Mouse (Mus musculus): ENCODE measurements around the gene Safb2. TPM values are rescaled to one million over a fixed set of nuclear protein-coding genes. Genes with fewer than 3 reads are reported as not detected.

Safb2 gene
- polyA plus RNA-seq, 1 experiment: 45.1 TPM

DNA sequence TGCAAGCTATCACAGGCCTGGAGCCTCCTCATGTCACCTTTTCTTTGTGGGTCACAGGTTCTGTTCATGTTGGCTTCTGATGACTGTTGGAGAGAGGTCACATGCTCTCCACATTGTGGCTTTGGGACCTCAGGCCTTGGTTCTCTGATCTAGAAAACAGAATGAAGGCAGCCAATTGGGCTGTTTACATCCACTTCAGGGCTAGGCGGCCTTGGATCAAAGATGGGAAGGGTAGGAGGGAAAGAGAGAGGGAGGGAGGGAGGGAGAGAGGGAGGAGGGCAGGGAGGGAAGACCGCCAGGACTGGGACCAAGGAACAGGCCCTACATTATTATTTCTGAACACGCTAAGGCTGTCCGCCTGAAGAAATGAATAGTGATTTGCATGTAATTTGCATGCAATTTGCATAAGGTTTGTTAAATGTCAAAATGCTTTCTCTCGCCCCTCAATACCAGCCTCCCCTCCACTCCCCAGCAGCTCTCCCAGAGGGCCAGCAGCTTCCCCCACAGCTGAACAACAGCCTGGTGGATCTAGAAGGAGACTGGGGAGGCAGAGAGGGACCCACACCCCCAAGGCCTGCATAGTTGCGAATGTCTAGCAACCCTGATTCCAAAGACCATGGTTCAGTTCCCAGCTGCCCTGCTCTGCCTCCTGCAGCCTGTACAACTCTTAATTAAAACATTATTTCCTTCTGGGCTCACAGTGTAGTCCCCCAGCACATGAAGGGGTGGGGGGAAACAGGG, 32.4 kb downstream of the Safb2 start:
- Histone ChIP-seq H3K79me2 (ENCODE audit: control insufficient read depth, insufficient read depth) (no peaks in the 10 kb centered on the region), H3K4me3 (ENCODE audit: insufficient read depth, poor library complexity, severe bottlenecking) (no peak overlapping the region), H3K79me3 (ENCODE audit: low read depth) (no peaks in the 10 kb centered on the region), H3K27me3 (ENCODE audit: control insufficient read depth, insufficient read depth, insufficient read length) (no peaks in the 10 kb centered on the region), H3K36me3 (ENCODE audit: control insufficient read depth, insufficient read depth) (no peaks in the 10 kb centered on the region), H3ac (ENCODE audit: control insufficient read depth, insufficient read length, low read depth) (no peak overlapping the region)
- no peak for TF ChIP-seq CTCF (IDR thresholded peaks at IDR 0.05; ENCODE audit: control insufficient read depth, insufficient read depth, insufficient read length)
- no peak for TF ChIP-seq MYOD1 (IDR thresholded peaks at IDR 0.05; ENCODE audit: control insufficient read depth, insufficient read length, low read depth)
- TF ChIP-seq CEBPB (IDR thresholded peaks at IDR 0.05; ENCODE audit: low read depth): no peak
- no peak for TF ChIP-seq MYOG (IDR thresholded peaks at IDR 0.05; ENCODE audit: control insufficient read depth, extremely low read depth, insufficient read length)
- TF ChIP-seq MAX (IDR thresholded peaks at IDR 0.05): no peak
- TF ChIP-seq FOSL1 (IDR thresholded peaks at IDR 0.05; ENCODE audit: insufficient read depth, low read length, poor library complexity, severe bottlenecking): no peak
- no peak for TF ChIP-seq USF1 (IDR thresholded peaks at IDR 0.05; ENCODE audit: low read depth)

DNA sequence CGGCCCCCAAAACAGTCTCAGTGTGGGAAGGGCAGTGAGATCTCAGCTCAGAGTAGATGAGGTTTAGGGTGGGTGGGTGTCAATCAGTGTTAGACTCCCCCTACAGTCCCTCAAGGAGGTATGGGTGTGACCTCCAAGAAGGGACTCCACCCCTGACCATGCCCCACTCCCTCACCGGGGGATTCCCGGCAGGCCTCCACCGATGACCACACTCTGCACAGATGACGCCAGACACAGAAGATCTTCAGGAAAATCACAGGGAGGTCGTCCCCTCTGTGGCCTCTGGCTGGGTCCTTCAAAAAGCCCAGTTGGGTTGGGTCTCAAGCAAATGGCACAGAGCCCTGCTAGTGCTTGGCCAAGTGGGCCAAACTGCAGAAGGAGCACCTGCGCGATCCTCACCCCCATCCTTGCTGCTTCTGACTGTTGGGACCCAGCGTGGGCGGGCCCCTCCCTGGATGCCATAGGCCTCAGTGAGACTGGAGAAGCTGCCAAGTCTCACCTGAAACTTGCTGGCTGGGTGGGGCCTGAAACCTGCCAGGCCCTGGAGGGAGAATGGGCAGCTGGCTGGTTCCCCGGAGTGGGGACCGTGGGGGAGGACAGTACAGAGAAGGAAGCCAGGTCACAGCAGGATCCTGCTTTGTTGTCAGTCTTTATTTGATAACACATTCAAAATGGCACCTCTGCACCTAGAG, 33.5 kb downstream of the Safb2 start:
- Histone ChIP-seq H3ac (ENCODE audit: control insufficient read depth, insufficient read length, low read depth) (no peak overlapping the region), H3K27me3 (ENCODE audit: control insufficient read depth, insufficient read depth, insufficient read length) (no peaks in the 10 kb centered on the region), H3K36me3 (ENCODE audit: control insufficient read depth, insufficient read depth) (no peaks in the 10 kb centered on the region), H3K79me3 (ENCODE audit: low read depth) (no peaks in the 10 kb centered on the region), H3K4me3 (ENCODE audit: insufficient read depth, poor library complexity, severe bottlenecking) (no peak overlapping the region), H3K79me2 (ENCODE audit: control insufficient read depth, insufficient read depth) (no peaks in the 10 kb centered on the region)
- TF ChIP-seq FOSL1 (IDR thresholded peaks at IDR 0.05; ENCODE audit: insufficient read depth, low read length, poor library complexity, severe bottlenecking) (no peak), MYOD1 (IDR thresholded peaks at IDR 0.05; ENCODE audit: control insufficient read depth, insufficient read length, low read depth) (no peak), USF1 (IDR thresholded peaks at IDR 0.05; ENCODE audit: low read depth) (no peak), MYOG (IDR thresholded peaks at IDR 0.05; ENCODE audit: control insufficient read depth, extremely low read depth, insufficient read length) (no peak), MAX (IDR thresholded peaks at IDR 0.05) (no peak), CTCF (IDR thresholded peaks at IDR 0.05; ENCODE audit: control insufficient read depth, insufficient read depth, insufficient read length) (no peak), CEBPB (IDR thresholded peaks at IDR 0.05; ENCODE audit: low read depth) (no peak)

DNA sequence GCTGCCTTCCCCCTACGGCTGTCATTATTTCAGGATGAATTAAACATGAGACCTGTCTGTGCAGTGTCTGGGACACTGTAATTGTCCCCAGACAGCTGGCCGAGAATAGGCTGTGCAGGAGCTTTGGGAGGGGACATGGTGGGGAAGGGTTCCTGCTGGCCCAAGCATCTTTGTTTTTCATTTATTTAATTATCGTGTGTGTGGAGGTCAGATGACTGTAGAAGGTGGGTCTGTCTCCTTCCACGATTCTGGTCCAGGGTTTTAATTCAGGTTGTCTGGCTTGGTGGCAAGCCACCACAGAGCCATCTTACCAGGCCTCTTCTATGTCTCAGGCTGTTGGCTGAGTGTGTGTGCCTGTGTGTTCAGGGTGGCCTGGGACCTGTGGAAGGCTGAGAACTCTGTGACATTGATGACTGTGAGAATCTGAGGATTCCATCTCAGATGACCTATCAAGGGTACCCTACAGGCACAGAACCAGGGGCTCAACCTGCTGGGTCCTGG, 35.7 kb downstream of the Safb2 start:
- Histone ChIP-seq H3K79me3 (ENCODE audit: low read depth) (no peaks in the 10 kb centered on the region), H3K27me3 (ENCODE audit: control insufficient read depth, insufficient read depth, insufficient read length) (no peaks in the 10 kb centered on the region), H3K79me2 (ENCODE audit: control insufficient read depth, insufficient read depth) (no peaks in the 10 kb centered on the region), H3ac (ENCODE audit: control insufficient read depth, insufficient read length, low read depth) (no peak overlapping the region), H3K36me3 (ENCODE audit: control insufficient read depth, insufficient read depth) (no peaks in the 10 kb centered on the region), H3K4me3 (ENCODE audit: insufficient read depth, poor library complexity, severe bottlenecking) (no peak overlapping the region)
- TF ChIP-seq MYOG (IDR thresholded peaks at IDR 0.05; ENCODE audit: control insufficient read depth, extremely low read depth, insufficient read length) (no peak), USF1 (IDR thresholded peaks at IDR 0.05; ENCODE audit: low read depth) (no peak), FOSL1 (IDR thresholded peaks at IDR 0.05; ENCODE audit: insufficient read depth, low read length, poor library complexity, severe bottlenecking) (no peak), MYOD1 (IDR thresholded peaks at IDR 0.05; ENCODE audit: control insufficient read depth, insufficient read length, low read depth) (no peak), CTCF (IDR thresholded peaks at IDR 0.05; ENCODE audit: control insufficient read depth, insufficient read depth, insufficient read length) (no peak)

DNA sequence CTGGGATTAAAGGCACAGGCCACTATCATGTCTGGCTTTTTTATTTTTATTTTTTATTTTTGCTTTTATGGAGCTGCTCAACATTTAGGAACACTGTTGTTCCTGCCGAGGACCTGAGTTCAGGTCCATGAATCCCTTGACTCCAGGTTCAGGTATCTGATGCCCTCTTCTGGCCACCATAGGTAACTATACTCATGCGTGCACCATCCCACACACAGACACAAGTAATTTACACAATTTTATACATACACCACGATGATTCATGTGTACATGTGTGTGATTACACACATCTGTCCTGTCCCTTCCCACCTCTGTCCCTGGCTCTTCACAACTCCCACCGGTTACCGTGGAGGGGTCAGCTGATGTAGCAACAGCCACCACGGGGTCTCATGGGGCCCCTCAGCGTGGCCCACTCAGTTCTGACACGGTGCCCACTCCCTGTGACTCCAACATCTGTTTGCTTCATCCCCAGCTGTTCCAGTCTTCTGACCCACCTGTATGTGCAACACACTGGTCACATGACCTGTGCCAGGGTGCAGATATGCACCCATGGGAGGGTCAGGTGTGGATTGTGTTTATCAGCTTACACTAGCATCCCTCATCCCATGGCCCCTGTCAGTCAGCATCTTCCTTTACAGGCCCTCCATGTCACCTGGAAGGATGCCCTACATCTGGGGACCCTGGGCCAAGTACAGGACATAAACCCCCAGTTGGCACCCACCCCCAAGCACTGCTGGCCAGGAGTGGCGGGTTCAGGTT, 36.4 kb downstream of the Safb2 start:
- Histone ChIP-seq H3K36me3 (ENCODE audit: control insufficient read depth, insufficient read depth) (no peaks in the 10 kb centered on the region), H3ac (ENCODE audit: control insufficient read depth, insufficient read length, low read depth) (no peak overlapping the region), H3K79me3 (ENCODE audit: low read depth) (no peaks in the 10 kb centered on the region), H3K79me2 (ENCODE audit: control insufficient read depth, insufficient read depth) (no peaks in the 10 kb centered on the region), H3K27me3 (ENCODE audit: control insufficient read depth, insufficient read depth, insufficient read length) (no peaks in the 10 kb centered on the region), H3K4me3 (ENCODE audit: insufficient read depth, poor library complexity, severe bottlenecking) (no peak overlapping the region)
- no peak for TF ChIP-seq CTCF (IDR thresholded peaks at IDR 0.05; ENCODE audit: control insufficient read depth, insufficient read depth, insufficient read length)
- no peak for TF ChIP-seq MAX (IDR thresholded peaks at IDR 0.05)
- no peak for TF ChIP-seq FOSL1 (IDR thresholded peaks at IDR 0.05; ENCODE audit: insufficient read depth, low read length, poor library complexity, severe bottlenecking)
- no peak for TF ChIP-seq MYOD1 (IDR thresholded peaks at IDR 0.05; ENCODE audit: control insufficient read depth, insufficient read length, low read depth)
- TF ChIP-seq CEBPB (IDR thresholded peaks at IDR 0.05; ENCODE audit: low read depth): no peak
- TF ChIP-seq MYOG (IDR thresholded peaks at IDR 0.05; ENCODE audit: control insufficient read depth, extremely low read depth, insufficient read length): no peak
- no peak for TF ChIP-seq USF1 (IDR thresholded peaks at IDR 0.05; ENCODE audit: low read depth)

DNA sequence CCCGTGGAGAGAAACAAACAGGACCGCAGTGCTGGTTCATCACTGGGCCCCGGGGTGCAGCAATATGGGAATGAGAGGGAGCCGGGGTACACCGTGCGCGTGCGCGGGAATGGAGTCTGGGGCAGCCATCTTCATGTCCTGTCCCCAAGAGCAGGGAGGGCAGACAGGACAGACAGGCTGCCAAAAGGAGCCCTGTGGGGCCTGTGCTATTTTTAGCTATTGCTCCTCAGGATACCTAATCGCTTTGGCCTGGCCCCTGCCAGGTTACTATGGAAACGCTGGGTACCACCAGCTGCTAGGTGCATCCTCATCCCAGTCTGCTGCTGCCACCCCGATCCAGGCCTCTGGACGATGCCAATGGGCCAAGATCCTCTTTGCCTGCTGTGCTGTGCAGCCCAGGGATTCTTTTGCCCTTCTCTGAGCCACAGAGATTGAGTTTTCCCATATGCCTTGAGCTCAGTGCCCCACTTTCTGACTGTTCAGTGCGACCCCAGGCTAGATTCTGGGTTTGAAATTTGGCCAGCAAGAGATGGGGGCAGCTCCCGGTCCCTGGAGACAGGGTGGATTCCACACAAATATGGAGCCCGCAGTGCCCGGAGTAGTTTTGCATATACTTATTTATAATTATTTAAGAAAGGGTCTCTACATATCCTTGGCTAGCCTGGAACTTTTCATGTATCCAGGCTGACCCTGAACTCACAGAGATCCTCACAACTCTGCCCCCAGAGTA, 37.1 kb downstream of the Safb2 start:
- no peaks in the 10 kb centered on the region for H3K27me3 ChIP-seq (ENCODE audit: control insufficient read depth, insufficient read depth, insufficient read length)
- H3K36me3 ChIP-seq (ENCODE audit: control insufficient read depth, insufficient read depth): no peaks in the 10 kb centered on the region
- TF ChIP-seq FOSL1 (IDR thresholded peaks at IDR 0.05; ENCODE audit: insufficient read depth, low read length, poor library complexity, severe bottlenecking): no peak
- TF ChIP-seq CTCF (IDR thresholded peaks at IDR 0.05; ENCODE audit: control insufficient read depth, insufficient read depth, insufficient read length): no peak
- TF ChIP-seq CEBPB (IDR thresholded peaks at IDR 0.05; ENCODE audit: low read depth): no peak
- TF ChIP-seq USF1 (IDR thresholded peaks at IDR 0.05; ENCODE audit: low read depth): no peak
- TF ChIP-seq MAX (IDR thresholded peaks at IDR 0.05): no peak
- TF ChIP-seq MYOG (IDR thresholded peaks at IDR 0.05; ENCODE audit: control insufficient read depth, extremely low read depth, insufficient read length): no peak
- TF ChIP-seq MYOD1 (IDR thresholded peaks at IDR 0.05; ENCODE audit: control insufficient read depth, insufficient read length, low read depth): no peak
- no peak overlapping the region for H3ac ChIP-seq (ENCODE audit: control insufficient read depth, insufficient read length, low read depth)
- no peaks in the 10 kb centered on the region for H3K79me3 ChIP-seq (ENCODE audit: low read depth)
- H3K4me3 ChIP-seq (ENCODE audit: insufficient read depth, poor library complexity, severe bottlenecking): no peak overlapping the region
- H3K79me2 ChIP-seq (ENCODE audit: control insufficient read depth, insufficient read depth): no peaks in the 10 kb centered on the region

Data from C2C12 (cell line).